Mouse (Mus musculus): ENCODE measurements around the gene Sphkap.

Gene Sphkap

DNA sequence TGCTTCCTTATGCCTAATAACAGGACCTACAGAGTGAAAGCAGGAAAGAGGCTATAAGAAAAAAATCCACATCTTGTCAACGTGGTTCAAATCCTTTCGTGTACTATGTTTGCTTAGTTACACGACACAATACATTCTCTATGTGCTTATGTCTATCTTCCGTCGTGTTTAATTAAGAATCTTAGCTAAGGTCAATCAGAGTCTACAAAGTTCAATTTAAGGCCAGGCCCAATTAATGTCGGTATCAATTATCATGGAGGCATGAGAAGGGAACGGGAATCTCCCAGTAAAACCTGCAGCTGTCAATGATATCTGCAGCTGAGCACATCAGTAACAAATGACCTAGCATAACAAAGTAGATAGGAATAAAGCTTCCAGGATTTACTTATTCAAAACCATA, 122.1 kb downstream of the Sphkap start:
- no peak for DNase-seq

DNA sequence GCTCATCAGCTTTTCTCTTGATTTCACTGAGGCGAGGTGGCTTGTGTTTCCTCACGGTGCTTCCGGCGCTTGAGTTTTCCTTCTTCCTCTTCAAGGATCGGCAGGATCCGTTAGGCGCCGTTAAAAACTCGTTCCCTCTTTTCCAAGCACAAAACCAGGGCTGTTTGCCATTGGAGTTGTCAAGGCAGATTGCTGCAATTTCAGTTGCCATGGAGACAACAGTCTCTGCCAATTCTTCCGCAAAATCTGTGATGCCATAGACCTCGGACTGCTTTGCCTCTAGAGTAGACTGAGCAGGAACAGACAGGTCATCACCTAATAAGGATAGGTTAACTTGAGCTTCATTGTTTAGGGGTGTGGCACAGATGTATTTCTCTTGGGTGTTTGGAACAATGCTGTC, 131.0 kb downstream of the Sphkap start:
- no peak for DNase-seq

DNA sequence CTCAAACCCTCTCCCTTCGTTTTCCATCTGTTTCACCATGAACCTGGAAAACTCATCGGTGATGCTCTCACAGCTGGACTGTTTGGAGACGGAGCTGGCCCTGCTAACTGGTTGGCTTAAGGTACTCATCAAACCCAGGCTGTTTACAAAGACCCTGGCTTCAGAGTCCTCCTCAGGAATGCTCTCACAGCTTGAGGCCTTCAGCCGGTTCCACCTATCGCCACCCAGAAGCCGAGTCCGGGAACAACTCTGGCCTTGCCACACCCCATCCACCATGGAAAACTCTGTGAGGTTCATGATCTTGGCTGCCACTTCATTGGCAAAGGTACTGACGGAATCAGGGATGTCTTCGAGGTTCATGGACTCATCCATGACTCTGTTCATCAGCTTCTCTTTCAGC, 131.4 kb downstream of the Sphkap start:
- DNase-seq = no peak

DNA sequence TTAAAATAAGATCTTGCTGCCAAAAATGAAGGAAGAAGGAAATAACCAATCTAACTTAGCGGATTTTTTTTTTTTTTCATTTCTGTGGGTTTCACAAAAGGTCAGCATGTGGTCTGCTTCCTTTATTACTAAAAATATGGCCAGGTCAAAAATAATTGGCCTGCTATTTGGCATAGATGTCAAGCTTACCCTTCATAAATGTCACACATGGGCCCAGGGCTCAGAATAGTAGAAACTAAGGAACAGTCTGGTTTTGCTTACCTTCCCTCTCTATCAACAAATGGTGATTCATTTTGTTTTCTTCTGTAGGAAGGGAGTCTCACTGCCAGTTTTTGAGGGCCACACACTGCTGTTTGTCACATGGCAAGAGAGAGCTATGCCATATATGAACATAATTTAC, 156.3 kb downstream of the Sphkap start:
- DNase-seq = no peak

DNA sequence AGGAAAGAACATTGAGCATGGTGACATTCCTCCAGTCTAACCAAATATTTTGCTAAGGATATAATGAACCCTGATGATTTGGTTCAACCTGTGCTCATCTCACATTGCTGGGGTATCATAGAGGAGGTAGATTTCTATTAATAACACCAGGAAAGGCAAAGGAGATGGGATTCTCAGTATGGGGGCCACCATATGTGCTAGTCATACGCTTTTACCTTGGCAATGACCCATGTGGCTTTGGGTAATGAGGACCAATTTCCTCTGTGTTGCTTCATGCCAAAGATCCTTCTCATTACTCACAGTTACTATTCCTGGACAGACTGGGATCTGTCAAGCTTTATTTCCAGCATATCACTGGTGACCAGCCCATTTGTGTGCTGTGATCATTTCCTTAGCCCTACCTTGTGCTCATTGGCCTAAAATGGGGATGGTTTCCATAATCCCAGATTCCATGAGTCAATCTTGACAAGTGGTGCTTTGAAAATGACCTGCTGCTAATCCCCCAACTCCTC, 159.7 kb downstream of the Sphkap start:
- DNase-seq = no peak

DNA sequence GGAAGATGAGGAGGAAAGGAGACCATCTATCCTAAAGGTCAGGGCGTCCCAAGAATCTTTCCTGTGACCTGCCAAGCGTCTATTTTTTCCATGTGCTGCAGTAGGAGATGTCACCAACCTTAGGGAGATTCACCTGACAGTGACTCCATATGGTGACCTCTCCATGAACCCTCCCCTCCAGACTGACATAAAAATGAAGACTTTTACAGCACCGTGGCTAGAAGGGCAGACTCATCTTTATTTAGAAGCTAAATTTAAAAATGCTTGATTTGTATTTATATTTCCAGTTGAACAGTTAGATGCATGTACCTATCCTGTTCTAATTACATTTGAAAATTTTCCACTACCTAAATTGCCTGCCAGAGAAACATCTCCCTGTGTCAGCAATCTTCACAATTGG, 180.1 kb downstream of the Sphkap start:
- no peak for DNase-seq

DNA sequence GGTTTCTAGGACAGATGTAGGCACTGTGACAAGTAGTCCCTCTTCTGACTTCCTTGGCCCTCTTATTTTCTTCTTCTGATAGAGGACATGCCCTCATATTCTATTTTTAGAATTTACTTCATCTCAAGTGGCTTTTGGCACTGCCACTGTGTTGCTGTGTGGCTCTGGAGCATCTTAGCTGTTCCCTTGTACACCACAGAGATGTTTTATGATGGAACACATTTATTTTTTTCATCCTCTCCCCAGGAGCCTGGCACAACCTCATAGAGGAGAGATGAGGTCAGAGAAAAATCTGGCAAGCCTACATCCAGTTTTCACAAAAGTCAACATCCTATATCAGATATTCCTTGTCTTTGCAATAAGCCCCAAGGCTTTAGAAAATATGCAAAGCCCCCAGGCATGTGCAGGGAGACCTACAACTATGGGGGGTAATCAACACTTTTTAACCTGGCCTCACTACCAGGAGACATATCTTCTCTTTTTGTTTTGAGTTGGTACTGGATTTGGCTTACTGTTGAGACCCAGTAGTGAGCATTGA, 183.5 kb downstream of the Sphkap start:
- no peak for DNase-seq

DNA sequence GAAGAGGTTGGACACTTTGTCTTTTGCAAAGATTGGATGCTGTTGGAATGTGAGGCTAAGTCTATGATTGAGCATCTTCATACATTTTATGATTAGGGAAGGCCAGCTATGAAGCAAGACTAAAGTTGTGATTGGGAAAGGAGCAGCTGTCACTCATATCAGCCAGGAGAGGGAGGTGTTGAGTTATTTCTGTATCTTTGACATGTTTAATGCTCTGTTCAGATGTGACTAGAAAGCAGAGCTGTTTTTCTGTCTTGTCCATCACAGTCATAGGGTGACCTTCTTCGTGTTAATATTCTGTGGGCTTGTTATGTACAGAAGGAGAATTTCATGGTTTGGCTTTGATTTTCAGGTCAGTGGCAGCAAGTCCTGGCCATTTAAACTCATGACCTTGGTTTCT, 184.9 kb downstream of the Sphkap start:
- DNase-seq = no peak

DNA sequence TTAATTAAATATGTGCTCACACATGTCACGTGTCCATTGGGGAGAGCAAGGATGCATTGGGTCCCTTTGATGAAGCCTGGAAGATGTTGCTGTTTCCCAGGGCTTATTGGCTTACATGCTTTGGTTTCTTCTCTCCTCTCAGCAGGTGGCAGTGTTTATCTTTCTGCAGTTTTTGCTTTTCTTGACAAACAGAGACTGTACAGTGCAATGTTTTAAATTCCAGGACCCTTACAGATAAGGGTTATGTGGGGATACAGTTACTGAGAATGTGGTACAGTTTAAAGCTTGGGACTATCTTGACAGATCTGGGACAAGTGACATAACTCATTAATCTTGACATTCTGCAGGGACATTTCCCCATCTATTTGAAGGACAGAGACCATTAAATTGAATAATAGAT, 189.7 kb downstream of the Sphkap start:
- DNase-seq = no peak

DNA sequence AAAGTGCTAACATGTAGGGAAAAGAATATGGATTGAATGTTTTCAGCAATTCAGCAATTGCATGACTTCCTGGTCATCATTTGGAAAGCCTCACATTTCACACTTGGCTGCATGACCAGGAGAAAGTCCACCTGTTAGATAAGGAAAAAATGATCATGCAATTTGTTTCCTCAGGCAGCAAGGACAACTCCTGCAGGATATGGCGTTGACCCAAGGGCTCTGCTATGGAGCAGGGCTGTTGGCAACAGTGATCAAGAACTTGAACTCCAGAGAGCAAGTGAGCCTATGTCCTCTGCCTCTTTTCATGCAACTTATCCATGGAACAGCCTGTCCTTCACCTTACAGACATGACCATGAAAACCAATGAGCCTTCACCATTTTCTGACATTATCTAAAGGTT, 198.0 kb downstream of the Sphkap start:
- no peak for DNase-seq

All from kidney, adult 9 months (tissue).